Mouse (Mus musculus) testis, postnatal 14 days (tissue): ENCODE measurements at regions not wholly inside any gene's neighbourhood (a gene's known extent, or its start where the extent isn't known, plus 50 kb on each side); places are given as distances from the start of the nearest gene placed in this dataset.
"Not testable (repeated sequence)": the region's sequence is repeated elsewhere in the genome, so short reads cannot be mapped to it uniquely, and the experiment has no call there.

Experiments used
- DNase-seq: peaks from one replicate; pipeline ENCODE4 v3.0.0; 2021; ENCODE audit warnings: low spot score

DNA sequence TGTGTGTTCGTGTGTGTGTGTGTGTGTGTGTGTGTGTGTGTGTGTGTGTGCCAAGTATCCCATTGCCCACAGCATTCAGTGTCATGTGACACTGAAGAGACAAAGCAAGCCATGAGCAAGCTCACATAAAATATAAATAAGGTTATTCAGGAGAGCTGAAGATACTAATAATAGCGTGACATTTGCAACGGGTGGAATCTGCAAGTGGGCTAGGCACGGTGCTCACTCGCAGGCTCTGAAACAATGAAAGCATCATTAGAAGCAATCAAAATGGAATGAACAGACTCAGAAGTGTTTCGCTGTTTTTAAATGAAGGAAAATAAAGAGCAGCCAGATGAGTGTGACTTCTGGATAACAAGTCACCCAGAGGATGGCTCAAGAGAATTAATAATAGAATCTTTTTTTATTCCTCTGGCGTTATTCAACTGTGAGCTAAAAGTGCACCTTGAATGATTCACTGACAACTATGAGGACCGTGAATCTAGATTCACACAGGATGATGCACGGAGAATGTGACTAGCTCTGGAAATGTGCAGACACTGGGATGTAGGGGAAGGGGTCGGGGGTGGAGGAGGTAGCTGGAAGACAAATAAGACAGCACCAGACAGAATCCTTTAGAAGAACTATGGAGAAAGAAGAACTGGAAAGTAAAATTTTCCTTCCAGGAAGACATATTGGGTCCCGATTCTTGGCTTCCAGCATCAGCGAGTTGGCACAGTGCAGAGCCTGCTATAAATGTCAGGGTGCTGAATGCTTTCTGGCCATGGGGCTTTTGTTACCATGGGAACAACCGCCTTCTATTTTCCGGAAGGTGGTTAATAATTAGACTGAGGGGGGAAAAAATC is 55.3 kb downstream of the Actbl2 start:
- DNase-seq: no peak

DNA sequence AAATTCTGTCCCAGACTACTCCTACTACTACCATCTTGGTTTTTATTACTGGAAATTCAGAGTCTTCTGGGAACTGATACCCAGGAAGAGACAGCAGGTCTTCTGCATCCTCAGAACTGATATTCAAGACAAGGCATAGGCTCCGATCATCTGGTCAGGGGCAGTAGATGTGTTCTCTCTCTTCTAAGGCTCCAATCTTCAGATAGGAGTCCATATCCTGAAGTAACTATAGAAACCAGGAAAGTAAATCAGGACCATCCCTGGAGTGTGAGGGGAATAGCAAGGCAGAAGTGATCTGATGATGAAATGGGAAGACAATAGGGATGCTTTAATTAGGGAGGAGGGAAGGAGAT is 55.9 kb downstream of the Actbl2 start:
- DNase-seq: no peak

DNA sequence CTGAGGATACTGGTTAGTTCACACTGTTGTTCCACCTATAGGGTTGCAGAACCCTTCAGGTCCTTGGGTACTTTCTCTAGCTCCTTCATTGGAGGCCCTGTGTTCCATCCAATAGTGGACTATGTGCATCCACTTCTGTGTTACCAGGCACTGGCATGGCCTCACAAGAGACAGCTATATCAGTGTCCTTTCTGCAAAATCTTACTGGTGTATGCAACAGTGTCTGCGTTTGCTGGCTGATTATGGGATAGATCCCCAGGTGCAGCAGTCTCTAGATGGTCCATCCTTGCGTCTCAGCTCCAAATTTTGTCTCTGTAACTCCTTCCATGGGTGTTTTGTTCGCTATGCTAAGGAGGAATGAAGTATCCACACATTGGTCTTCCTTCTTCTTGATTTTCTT is 58.7 kb downstream of the Actbl2 start:
- DNase-seq: not testable (repeated sequence)

DNA sequence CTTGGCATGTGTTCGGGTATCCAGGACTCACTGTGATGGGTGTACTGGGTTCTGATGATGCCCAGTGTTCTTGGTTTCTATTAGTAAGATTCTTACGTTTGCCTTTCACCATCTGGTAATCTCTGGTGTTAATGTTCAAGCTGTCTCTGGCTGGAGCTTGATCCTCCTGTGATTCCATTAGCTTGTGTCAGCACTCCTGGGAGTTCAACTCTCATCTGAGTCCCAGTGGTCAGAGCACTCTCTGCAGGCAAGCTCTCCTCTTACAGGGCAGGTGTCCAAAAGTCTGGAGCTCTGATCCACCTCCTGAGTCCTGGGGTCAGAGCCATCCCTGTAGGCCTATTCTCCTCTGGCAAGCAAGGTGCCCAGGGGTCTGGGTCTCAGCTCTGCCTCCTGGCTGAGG is 63.1 kb downstream of the Actbl2 start:
- not testable (repeated sequence) for DNase-seq

DNA sequence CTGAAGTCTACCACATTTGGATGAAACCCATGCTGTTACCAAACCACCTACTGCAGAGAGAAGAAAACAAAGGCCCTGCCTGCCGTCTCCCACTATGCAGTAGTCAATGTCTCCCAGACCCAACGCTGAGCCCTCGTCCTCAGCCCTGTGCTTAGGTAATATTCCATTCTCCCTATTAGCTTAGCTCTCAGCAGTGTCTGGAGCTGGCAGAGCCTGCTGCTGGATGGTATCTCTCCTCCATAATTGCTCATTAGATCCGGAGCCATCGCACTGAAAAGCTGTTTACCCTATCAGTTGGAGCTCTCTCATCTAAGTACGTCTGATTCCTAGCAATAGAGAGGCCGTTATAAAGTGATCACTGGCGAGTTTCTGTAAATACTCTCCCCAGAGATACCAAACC is 68.4 kb downstream of the Actbl2 start:
- DNase-seq: no peak

DNA sequence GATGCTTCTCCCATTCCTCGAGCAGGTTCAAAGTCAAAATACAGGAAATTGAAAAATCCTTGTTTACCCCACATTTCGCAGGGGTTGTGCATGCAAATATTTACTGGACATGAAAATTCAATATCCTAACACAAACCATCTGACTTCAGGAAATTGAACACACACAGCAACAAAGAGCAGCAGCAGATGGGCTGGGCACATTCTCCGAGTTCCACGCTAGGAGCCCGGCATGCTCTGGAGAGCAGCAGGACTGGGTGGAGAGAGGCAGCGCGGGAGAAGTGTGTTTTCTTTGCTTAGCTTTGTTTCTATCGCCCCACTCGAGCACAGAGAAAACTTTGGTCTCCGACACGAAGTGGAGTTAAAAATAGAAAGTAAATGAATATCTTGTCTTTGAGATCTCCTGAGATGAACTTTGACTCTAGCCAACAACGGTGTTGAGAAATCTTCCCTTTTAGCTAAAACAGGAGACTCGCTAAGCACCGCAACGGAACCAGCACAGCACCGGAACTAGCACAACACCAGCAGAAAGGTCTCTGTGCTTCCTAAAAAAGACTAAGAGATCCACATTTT is 71.4 kb downstream of the Actbl2 start:
- no peak for DNase-seq

DNA sequence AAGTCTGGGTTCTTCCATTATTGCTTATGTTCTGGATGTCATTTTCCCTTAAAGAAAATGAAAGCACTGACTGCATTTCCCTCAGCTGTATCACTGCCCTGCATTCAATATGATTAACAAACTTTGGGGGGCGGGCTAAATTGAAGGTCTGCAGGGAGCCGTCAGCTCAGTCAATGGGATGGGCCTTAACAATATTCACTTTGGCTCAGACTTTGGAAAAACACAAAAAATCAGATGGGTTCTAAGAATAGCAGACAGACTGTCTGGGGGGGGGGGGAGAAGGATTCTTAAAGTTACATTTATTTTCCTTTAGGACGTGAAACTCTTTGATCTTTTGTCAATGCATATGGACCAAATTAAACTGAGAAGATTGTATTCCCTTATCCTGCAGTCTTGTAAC is 78.2 kb downstream of the Actbl2 start:
- no peak for DNase-seq

DNA sequence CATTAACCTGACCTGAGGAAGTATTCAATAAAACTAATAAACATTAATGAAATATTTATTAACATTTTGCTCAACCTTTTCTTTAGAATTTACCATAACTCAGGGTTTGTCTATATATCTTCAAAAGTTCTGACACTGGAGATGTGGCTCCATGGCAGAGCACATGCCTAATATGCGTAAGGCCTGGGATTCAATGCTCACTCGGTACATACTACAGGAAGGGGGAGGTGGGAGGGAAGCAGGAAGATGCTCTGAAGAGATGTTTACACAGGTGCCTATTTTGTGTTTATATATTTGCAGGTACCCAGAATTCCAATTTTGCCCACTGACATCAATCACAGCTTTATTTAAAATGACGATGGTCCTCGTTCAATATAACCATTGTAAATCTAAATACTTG is 79.0 kb downstream of the Actbl2 start:
- no peak for DNase-seq

DNA sequence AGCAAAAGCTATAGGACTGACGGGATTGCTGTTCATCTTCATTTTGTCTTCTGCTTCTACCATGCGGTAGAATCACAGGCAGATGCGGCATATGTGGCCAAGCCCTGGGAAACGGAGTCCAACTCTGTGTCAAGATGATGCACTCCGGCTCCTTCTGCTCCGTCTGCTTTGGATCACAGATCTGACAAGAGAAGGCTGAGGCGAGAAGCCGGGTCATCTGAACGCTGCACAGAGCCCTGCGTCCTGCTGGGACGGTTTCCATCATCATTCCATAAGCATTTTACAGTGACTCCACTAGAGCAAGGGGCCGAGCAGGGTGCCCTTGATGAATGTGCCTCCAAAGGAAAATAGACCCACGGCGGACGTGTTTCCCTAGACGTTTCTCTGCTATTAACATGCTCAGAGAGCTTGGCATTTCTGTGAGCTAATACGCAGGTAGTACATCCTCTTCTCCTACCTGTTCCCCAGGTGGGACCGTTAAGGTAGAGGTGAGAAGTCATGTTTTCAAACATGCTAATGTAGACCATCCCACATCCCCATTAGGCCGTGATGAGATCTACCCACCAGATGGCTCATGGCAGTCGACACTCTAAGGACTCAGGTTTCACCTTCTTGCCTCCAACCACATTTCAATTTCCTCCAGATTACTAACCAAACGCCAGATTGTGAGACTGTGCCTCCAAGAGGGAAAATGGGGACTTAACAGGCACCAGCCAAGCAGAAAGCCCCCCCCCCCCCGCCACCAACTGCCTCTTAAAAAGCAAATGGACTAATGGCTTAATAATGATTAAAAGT is 79.6 kb downstream of the Actbl2 start:
- no peak for DNase-seq

DNA sequence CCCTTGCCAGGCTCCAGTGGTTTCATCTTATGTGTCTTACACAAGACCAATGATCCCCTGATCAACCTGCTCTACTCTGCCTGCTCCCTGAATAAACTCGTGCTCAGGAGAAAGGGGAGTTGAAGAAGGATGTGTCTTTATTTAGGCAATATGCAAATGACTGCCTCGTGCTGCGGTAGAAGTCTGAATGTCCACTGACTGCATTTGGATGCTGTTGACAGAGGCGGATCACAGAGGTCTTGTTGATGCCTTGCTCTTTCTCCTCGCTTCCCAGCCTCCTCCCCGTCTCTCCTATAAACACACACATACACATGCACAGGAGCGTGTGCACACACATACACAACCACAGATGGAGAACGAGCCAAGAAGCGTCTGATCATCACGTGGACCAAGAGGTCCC is 90.2 kb downstream of the Actbl2 start:
- DNase-seq: no peak

DNA sequence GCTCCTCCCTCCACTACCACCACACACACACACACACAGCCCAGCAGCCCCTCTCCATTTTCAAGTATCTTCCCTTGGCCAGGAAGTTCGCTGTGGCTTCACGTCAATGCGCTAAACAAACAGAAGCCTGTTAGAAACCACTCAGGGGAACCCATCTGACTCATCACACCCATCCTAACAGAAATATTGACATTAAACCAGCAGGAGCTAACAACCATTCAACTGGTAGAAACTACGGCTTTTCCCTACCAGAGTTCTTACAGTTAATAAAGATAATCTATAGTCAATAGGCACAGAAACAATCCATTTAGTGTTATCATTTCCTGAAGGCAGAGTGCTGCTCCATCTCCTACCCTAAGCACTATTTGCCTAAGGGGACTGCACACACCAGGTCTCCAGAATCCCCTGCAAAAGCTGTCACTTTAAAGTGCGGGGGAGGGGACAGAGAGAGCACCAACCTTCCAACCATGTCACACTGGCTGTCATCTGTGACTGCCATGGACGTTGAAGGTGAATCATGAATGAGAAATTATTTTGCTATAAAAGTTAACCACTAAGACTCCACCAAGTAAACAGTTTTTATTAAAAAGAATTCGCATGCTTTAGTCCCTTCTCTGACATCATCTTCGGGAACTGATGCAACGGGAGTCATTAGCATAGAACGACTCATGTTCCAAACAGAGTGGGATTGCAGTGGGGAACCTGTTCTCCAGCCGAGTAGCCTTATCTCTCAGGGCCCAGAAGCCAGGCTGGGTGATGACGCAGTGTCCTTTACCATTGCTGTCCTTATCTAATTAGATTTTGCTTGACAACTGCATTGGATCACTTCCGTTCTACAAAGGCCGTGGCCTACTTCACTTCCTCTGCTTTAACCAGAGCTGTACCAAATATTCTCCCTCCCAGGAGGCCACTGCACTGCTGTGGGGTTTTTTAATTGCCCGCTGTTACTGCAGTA is 91.0 kb downstream of the Actbl2 start:
- no peak for DNase-seq

DNA sequence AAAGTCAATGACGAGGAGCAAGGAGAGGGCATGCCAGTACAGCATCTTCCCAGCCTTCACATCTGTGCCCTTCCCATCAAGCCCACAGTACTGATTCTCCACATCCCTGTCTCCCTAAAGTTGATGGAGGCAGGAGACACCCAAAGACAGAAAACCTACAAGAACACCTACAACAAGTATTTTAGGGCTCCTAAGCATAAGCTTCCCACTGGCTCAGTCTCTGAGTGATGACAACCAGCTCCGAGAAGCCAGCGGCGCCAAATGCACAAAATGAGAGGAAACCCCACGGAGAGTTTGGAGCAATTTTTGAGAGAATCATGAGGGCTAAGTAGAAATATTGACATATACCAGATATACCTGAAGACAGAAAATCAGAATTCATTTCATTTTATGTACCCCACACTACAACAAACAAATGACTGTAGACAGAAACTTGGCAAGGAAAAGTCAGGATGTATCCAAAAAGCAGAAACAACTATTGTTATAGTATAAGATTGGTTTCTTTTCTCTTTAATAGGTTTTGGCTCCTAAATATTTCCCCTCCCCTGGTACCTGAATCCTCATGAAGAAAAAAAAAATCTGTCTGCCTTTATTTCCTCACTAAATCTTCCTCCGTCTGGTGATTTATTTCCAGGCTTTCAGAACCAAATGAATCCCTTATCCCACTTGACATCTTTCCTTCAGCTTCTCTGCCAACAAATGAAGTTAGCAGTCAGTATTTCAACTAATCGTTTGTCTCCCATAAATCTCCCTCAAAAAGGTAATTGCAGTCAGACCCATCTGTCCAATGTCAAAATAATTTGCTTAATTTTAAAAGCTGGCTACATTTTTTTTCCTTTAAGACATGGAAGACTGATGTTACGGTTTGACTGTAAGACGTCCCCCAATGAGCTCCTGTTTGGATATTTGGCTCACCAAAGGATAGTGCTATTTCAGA is 102.0 kb downstream of the Actbl2 start:
- no peak for DNase-seq

DNA sequence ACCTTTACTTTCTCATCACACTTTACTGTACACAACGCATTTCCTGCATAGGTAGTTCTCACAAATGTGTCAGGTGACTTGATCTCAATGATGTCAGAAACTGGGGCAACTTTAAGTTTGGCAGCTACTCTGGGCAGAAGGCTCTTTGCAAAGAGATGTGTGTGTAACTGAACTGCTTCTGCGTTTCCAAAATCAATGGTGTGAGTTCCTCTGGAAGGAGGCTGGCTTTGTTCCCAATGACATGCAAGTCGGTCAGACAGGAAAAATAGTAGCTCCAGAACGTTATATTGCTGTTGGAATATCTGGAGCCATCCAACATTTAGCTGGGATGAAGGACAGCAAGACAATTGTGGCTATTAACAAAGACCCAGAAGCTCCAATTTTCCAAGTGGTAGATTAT is 106.6 kb downstream of the Actbl2 start:
- no peak for DNase-seq

DNA sequence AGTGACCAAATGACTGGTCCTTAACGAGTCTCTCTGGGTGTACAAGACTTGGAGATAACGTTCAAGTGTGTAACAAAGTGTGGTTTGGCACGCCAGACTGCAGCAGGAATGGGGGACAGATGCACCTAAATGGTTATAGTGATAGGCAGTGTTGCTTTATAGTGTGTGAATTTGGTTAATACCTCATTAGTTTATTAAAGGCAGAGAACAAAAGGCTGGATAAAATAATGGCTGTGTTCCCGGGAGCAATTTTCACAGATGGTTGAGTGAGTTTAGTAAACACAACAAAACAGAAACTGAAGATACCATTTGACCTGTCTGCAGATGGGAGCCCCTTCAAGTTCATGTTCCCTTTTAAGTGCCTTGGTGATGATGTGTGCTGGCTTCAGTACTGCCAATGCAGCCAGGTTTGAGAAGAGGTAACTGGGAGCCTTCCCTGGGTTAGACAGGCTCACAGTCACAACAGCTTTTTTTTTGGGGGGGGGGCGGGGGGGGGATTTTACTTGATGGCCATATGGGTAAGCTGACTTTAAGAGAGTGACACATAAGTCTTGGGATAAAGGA is 108.4 kb downstream of the Actbl2 start:
- DNase-seq: no peak

DNA sequence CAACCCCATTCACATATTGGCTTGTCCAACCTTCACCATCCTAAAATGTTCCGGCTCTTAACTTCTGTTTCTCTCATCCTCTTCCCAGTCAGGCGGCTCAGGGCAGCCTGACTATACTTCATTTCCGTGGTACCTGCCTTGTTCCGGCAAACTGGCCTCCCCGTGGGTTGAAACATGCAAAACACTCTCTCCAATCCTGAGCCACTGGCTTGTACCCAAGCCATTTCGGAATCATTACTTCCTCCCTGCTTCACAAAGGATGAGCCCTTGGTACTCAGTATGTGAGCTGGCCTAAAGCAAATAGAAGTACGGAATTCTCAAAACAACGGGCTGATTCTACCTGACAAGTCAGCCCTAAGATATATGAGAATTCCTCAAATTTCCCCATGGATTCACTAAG is 112.1 kb downstream of the Actbl2 start:
- no peak for DNase-seq

DNA sequence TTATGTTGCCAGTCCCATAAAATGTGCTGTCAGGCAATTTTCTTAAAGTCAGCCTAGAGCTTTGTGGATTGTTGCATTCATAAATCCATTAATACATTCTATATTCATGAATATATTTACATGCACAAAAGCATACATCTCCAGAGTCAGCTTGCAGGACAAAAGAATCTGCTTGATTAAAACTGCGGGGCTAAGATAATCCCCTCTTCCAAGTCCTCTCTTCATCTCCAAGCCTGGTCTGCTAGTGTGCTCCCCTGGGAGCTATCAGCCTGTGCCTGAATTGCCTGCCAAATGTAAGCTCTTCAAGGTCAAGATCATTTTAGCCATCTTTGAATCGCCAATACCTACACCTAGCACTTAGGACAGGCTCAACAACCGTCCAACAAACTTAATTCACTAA is 112.8 kb downstream of the Actbl2 start:
- DNase-seq: no peak

DNA sequence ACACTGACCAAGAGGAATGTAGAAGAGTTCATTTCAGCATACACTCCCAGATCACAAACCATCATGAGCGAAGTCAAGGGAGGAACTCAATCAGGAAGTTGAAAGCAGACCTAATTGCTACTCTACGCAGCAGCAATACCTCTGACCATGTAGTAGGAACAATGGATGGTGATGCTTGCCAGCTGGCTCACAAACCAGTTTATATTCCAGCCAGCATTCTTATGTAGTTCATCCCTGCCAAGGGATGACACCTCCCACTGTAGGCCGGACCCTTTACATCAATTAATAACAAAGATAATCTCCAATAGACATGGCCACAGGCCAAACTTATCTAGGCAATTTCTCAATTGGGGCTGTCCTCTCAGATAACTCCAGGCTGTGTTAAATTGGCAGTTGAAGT is 115.1 kb downstream of the Actbl2 start:
- DNase-seq: no peak

DNA sequence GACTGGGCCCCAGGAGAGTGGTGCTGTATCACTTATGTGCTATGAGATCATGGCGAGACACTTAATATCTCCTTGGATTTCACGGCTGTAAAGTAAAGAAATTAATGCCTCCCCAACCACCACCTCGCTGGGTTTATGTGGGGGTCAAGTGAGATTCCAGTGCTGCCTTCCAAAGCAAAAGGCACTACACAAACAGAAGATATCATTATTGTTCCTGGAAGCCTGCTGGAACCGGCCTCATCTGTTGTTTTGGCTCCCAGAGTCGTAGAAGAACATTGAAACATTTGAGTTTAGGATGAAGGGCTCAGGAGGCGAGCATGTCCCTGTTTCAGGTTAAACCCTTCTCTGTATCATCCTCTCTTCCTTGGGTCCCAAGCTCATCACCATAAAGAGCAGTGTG is 116.6 kb downstream of the Gpbp1 start:
- DNase-seq: no peak

DNA sequence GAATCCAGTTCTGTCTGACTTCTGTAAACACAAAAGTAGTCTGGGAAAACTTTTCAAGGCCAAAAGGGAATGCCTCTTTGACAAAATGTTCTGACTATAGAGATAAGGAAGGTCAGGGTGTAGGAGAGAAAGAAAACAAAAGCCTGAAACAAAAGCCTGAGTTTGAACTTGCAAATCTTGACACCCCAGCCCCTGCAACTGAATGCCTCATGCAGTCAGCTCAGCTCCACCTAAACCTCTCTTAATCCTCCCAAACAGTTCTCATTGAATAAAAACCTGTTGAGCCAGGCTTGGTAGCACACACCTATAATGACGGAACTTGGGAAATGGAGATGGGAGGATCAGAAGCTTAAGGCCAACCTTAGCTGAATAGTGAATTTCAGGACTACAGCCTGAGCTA is 116.1 kb downstream of the Gpbp1 start:
- DNase-seq: peak; percentile 34
